Mouse (Mus musculus): ENCODE measurements around the gene Olfr485.

GRCm38 (mm10) chr7:108127349-108127748 is 32.3 kb downstream of the Olfr485 start, which contains the start of gene Olfr484:
- TF ChIP-seq CTCF (conservative IDR thresholded peaks at IDR 0.05; ENCODE audit: insufficient read depth, insufficient read length, low read depth, low read length) (no peak), POLR2A (IDR thresholded peaks at IDR 0.05; ENCODE audit: low read depth, low read length) (no peak)

Data from kidney, adult 2 months (tissue).